Mouse (Mus musculus) gastrocnemius, adult 18-20 months (tissue): Measurements from ENCODE around the gene Ptpn6. TPM values are rescaled to one million over a fixed set of nuclear protein-coding genes. Genes with fewer than 3 reads are reported as not detected.
A peak's percentile ranks its signal among the peaks of the same experiment; 100 is the strongest.

Source experiments
- microRNA-seq: library from miRNA; unstranded; fragments of <30 nt; microRNA quantifications from one replicate; pipeline ENCODE4 v1.2.0, GENCODE M21; 2021
- total RNA-seq, 2 experiments: library from RNA; stranded (reverse); gene quantifications; 2 replicates each; pipeline ENCODE4 v1.2.3; 2021

Gene Ptpn6
- total RNA-seq, 2 experiments from 2014 or later: 0.90 to 1.1 TPM

Small RNA genes lying within 50 kb of the gene (microRNA-seq; reads per million reads assigned to microRNA genes)
- gene Mir141: not detected
- gene Mir200c: 18.4 reads per million, percentile 35 among the genes with 10 or more reads in this experiment

Other genes with a start within 250 kb of the Ptpn6 start
- gene C1rl, start 245.6 kb downstream of the Ptpn6 start, total RNA-seq: under 1 TPM; 0.50 to 0.57 TPM
- gene C1ra, start 226.3 kb downstream of the Ptpn6 start, total RNA-seq: 10 to 100 TPM in 1 of 2 experiments, 1 to 10 TPM in 1; 8.4 to 10.8 TPM
- 10 to 100 TPM; 16.3 to 26.1 TPM for gene C1s1, start 196.4 kb downstream of the Ptpn6 start, total RNA-seq
- gene C1rb, start 168.4 kb downstream of the Ptpn6 start, total RNA-seq: 1 to 10 TPM in 1 of 2 experiments, under 1 TPM in 1; 0.84 to 1.4 TPM
- gene C1s2, start 102.6 kb downstream of the Ptpn6 start, total RNA-seq: under 1 TPM; 0.48 to 0.76 TPM
- 10 to 100 TPM; 14.4 to 17.8 TPM for gene Lpcat3, start 75.7 kb downstream of the Ptpn6 start, total RNA-seq
- 10 to 100 TPM; 58.4 to 60.4 TPM for gene Emg1, start 26.5 kb downstream of the Ptpn6 start, total RNA-seq
- gene Phb2, start 26.4 kb downstream of the Ptpn6 start, total RNA-seq: 100 to 1,000 TPM; 134 to 155 TPM
- 100 to 1,000 TPM; 162 TPM for gene Grcc10, start 2.7 kb upstream of the Ptpn6 start, total RNA-seq
- not detected for gene Gm45234, start 17.3 kb upstream of the Ptpn6 start, total RNA-seq
- 10 to 100 TPM; 44.0 to 56.4 TPM for gene Atn1, start 17.8 kb upstream of the Ptpn6 start, total RNA-seq
- gene Eno2, start 31.0 kb upstream of the Ptpn6 start, total RNA-seq: 1 to 10 TPM in 1 of 2 experiments, under 1 TPM in 1; 0.87 to 1.2 TPM
- under 1 TPM in 1 of 2 experiments, not detected in 1; 0.31 TPM for gene Lrrc23, start 41.0 kb upstream of the Ptpn6 start, total RNA-seq
- gene Spsb2, start 69.9 kb upstream of the Ptpn6 start, total RNA-seq: 1 to 10 TPM; 2.2 to 5.3 TPM
- 1,000 to 10,000 TPM; 2,056 to 2,236 TPM for gene Tpi1, start 75.6 kb upstream of the Ptpn6 start, total RNA-seq
- gene Usp5, start 90.8 kb upstream of the Ptpn6 start, total RNA-seq: 10 to 100 TPM; 39.9 to 50.1 TPM
- under 1 TPM; 0.25 to 0.55 TPM for gene Cdca3, start 90.8 kb upstream of the Ptpn6 start, total RNA-seq
- under 1 TPM; 0.57 to 0.71 TPM for gene Gnb3, start 101.6 kb upstream of the Ptpn6 start, total RNA-seq
- 1 to 10 TPM; 3.5 to 4.9 TPM for gene P3h3, start 119.0 kb upstream of the Ptpn6 start, total RNA-seq
- gene Gpr162, start 125.3 kb upstream of the Ptpn6 start, total RNA-seq: under 1 TPM; 0.09 to 0.21 TPM
- under 1 TPM; 0.38 to 0.41 TPM for gene Cd4, start 149.5 kb upstream of the Ptpn6 start, total RNA-seq
- gene Lag3, start 173.0 kb upstream of the Ptpn6 start, total RNA-seq: under 1 TPM in 1 of 2 experiments, not detected in 1; 0.12 TPM
- 100 to 1,000 TPM in 1 of 2 experiments, 10 to 100 TPM in 1; 64.3 to 105 TPM for gene Ptms, start 181.4 kb upstream of the Ptpn6 start, total RNA-seq
- gene Mlf2, start 192.7 kb upstream of the Ptpn6 start, total RNA-seq: 100 to 1,000 TPM; 196 to 205 TPM
- 100 to 1,000 TPM; 109 to 121 TPM for gene Cops7a, start 226.8 kb upstream of the Ptpn6 start, total RNA-seq